Mouse (Mus musculus): Measurements from ENCODE around the gene Acot12.
A peak's percentile ranks its signal among the peaks of the same experiment; 100 is the strongest.
"Not testable (repeated sequence)": the region's sequence is repeated elsewhere in the genome, so short reads cannot be mapped to it uniquely, and the experiment has no call there.

Gene Acot12

DNA sequence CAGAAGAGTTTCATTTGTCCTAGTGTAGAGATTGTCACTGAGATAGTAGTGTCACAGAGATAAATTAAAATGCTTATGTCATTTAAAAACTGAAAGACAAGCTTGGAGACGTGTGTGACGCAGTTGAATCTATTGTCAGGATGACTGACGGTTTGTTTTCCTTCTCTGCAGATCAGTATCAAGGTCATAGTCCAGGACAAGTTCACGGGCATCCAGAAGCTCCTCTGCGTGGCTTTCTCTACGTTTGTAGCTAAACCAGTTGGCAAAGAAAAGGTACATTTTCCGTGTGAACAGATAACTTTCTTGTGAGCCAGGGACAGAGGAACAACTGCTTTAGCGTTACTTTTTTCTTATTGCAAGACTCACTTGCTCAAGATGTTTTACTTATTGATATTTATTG is 18.5 kb downstream of the Acot12 start:
- DNase-seq (ENCODE audit: low read depth, low spot score) = no peak

DNA sequence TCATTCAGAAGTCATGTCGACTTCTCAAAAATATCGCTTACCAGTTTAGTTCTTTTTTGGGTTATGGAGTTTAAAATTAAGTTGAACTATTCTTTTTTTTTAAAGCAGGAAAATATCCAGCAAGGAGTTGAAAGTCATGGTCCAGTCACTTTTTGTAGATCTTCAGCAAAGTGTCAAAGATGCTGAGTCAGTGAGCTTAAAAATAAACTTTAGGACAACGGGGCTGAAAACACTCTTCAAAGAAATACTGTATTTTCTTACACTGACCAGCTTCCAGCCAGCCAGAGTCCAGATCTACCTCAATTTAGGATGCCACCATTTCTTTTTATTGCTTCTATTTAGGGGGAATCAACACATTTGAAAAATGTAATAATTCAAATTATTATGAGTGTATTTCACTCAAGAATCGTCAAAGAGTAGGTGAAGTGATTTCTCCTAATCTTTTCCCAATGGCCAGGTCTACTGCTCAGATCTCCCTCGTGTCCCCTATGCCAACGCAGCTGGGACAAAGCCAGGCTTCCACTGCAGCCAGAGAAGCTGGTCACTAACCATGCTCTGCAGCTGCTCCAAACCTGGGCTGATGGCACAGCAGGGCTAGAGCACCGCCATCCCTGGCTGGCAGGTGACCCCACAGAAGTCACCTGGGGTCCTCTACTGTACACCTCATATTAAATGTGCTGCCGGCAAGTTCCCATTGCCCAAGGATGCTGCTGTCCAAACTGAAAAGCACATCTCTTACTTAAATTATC is 19.2 kb downstream of the Acot12 start:
- DNase-seq (ENCODE audit: low read depth, low spot score) = no peak

DNA sequence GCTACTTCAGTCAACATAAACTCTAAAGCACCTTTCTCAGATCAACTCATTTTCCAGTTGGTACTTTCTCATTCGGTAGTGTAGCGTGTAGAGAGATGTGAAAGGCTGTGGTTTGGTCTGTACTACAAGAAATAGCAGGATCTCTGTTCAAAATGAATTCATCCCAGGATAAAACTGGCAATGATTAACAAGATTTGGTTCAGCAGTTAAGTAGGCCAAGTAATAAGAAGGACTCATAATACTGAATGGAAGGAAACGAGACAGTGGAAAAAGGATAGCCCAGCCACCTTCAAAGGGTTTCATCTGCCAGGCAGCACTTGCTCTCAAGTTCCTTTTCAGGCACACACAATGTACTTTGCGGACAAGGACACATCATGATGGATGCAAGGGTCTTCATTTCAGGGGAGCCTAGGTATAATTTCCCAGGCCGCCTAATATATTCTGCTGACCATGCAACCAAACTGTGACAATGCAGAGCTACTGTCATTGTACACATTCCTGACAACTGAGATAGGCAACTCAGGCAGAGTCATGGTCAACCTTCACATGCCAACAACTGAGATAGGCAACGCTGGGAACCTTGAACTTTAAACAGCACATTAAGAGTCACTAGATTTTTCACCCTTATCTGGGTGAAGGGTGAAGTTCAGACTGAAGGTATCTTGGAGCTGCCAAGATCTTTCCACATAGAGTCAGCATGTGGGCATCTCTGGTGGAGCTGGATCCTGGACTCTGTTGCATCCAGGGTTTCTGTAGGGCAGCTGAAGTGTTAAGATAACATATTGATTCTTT is 20.5 kb downstream of the Acot12 start:
- DNase-seq (ENCODE audit: low read depth, low spot score) = no peak

DNA sequence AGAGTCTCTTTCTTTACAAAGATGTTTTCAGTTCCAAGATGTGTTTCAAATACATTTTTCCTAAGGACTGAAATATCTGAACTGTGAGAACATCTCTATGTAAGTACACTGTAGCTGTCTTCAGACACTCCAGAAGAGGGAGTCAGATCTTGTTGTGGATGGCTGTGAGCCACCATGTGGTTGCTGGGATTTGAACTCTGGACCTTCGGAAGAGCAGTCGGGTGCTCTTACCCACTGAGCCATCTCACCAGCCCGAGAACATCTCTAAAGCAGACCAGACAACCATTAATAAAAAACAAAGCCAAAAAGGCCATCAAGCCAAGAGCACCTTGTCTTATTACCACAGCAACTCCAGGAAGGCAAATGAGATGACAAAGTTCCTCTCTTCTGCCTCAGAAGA is 22.3 kb downstream of the Acot12 start:
- not testable (repeated sequence) for DNase-seq (ENCODE audit: low read depth, low spot score)

DNA sequence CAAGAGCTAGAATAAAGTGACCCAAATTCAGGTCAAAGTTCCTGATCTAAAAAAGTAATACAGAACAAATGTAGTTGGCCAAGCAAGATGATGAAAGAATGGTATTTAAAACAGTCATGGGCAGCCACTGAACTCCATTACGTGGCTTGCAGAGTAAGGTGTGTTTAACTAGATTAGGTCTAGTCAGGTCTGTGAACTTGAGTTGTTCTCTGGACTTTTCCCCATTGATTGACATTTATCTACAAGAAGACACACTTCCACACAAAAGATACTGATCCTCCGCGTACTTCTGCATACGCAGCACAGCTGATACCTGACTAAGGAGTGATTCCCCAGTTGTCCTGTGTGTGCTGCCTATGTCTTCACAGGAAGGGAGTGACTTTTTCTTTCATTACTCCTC is 24.3 kb downstream of the Acot12 start:
- no peak for DNase-seq (ENCODE audit: low read depth, low spot score)

DNA sequence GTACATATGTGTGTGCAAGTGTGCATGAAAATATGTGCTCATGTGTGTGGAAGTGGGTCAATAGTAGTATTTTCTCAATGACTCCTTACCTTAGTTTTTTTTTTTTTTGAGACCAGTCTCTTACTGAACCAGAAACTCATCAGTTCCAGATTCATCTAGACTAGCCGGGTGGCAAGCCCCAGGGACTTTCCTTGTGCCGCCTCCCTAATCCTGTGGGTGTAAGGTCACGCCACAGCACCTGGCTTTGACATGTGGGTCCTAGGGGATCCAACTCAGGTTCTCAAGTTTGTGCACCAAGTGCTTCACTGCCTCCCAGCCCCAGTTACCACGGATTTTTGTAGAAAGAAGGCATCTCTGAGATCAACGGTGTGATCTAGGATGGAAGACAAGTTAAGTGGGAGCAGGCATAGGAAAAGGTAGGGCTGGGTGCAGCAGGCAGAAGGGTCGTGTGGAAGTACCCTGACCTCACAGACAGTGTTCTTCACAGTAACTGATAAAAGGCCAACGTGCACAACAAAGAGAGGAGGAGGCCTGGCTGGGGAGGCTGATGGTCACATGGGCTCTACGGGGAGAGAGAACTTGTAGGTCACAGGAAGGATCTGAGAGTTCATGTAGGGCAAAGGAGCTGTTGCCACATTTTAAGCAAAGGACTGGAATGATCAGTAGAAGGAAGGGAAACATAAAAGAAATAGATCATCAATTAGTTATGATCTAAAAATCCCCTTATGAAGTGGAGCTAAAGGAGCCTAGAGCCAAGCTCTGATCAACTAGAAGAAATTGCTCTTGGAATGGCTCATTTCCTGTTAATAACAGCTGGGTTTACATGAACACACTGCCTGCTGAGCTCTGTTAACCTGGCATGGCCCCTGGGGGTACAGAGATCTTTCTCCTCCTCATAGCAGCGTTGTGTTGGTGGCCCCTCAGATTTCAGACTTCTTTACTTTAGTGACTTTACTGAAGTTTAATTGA is 27.7 kb downstream of the Acot12 start:
- no peak for DNase-seq (ENCODE audit: low read depth, low spot score)

DNA sequence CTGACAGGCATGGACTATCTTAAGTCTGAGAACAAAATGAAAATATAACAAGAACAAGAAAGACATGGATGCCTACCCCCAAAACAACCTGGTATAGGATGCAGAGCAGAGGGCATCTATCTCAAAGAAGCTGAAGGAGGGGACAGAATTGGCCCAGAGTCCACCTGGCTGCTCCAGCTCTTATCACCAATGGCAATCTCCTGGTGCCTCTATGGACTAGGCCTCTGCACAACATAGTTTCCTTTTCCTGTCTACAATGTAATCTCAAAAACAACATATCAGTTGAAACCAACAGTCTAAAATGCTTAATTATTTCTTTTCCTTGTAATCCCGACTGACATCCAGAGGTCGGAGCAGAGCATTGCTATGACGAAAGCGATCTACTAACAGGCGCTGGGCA is 36.8 kb downstream of the Acot12 start:
- no peak for DNase-seq (ENCODE audit: low read depth, low spot score)

DNA sequence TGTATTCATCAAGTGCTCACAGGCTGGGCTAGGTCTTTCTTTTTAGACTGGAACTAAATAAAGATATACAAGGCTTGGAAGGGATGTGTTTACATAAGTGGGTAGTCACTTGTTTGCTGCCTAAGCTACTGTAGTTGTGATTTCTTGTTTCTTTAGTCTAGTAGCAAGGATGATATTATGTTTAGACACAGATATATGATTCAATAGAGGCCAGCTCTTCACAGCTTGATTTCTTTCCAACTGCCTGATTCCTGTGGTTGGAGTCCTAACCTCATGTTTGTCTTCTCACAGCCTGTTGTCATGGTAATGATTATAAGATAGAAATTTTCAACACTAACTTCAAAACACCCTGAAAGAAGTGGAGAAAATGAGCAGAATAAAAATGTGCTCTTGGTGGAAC is 38.6 kb downstream of the Acot12 start:
- peak; percentile 33 for DNase-seq (ENCODE audit: low read depth, low spot score)

DNA sequence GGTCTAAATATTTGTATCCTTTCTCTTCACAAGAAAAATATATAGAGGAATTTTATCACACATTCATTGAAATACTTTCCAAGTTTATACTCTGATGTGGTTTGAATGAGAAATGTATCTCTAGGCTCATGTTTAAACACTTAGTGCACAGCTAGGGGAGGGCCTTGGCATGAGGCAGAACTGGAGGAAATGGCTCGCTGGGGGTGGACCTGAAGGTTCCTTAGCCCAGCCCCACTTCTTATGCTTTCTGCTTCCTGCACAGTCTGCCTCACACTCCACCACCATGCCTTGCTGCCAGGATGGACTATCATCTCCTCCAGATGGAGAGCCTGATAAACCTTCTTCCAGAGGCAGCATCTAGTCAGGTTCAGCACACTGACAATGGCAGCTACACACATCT is 50.7 kb downstream of the Acot12 start:
- DNase-seq (ENCODE audit: low read depth, low spot score) = no peak

DNA sequence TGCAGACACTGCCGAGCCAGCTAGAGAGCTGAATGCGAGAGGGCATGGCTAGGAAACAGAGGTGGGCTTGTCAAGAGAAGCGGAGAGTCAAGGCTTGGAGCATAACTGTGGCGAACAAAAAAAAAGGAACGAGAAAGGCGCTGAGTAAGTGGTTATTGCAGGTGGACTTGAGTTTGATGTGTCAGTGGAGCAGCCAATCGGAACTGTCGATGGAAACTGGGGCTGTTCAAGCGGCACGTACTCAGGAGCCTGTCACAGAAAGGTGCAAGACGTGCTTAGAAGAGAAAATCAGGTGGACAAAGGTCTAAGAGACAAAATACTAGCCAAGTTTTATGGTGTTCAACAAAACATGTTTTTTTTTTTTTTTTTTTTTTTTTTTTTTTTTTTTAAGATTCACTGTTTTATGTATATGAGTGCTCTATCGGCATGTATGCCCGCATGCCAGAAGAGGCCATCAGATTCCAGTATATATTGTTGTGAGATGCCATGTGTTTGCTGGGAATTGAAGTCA is 53.7 kb downstream of the Acot12 start:
- no peak for DNase-seq (ENCODE audit: low read depth, low spot score)

DNA sequence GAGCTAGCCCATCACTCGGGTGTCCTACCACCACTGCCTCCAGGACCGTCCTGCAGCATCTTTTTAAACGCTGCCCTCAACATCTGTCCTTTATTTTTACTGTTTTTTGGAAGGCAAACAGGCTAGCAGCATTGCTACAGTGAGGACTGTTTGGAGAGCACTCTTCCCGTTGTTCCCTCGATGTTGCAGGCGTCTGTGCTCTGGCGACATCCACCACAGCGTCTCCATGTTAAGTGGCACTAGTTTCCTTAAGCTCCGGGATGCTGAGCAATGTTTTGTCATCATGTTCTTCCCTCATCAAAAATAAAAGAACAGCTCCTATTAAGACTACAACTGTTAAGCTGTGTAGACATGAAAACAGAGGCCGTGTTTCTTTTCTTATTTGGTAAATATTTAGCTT is 54.3 kb downstream of the Acot12 start:
- DNase-seq (ENCODE audit: low read depth, low spot score) = no peak

DNA sequence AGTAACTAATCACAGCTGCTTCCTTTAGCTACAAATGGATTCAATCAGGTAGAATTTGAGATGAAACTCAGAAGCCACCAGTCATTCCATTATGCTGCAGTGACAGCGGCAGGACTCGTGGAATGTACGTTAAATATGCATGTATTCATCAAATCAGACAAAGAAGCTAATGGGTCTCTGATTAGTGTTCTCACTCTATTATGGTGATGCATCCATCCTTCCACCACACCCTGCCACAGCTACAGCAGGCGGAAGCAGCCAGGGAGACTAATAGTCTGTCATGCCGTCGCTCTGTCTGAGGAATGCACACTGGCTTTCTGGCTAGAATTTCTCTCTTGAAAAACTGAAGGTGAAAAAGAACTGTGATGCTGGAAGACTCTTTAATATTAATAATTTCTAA is 54.7 kb downstream of the Acot12 start:
- DNase-seq (ENCODE audit: low read depth, low spot score) = no peak

DNA sequence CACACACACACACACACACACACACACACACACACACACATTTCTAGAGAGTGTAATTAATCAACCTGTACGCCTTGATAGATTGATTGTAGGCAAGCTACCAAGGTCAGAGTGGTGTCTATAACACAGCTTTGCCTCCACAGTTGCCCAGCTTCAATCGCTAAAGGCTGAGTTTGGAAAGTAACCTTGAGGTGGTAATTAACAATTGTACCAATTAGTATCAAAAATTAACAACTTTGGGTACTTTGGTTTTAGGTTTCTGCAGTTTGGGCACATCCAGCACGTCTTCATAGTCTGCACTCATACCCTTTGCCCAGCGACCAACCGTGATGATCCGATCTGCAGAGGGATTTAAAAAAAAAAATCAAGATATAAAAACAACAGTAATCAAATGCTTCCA is 55.6 kb downstream of the Acot12 start:
- DNase-seq (ENCODE audit: low read depth, low spot score) = no peak

DNA sequence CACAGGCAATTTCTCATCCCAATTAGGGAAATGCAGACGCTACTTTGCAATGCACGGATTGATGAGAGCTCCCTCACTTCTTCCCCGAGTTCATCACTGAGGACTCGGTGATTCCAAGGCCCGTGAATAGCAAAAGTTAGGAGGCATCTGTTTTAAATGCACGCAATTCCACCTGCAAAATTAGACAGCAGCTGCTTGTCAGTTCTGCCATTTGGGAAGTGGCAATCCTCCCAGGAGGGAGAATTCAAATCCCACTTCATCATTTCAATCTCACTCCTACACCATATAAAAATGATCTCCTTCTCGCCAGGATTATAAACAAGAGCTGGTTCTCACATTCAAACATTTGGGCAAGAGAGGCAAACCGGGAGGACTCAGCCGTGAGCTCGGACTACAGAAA is 56.1 kb downstream of the Acot12 start:
- peak; percentile 49 for DNase-seq (ENCODE audit: low read depth, low spot score)

DNA sequence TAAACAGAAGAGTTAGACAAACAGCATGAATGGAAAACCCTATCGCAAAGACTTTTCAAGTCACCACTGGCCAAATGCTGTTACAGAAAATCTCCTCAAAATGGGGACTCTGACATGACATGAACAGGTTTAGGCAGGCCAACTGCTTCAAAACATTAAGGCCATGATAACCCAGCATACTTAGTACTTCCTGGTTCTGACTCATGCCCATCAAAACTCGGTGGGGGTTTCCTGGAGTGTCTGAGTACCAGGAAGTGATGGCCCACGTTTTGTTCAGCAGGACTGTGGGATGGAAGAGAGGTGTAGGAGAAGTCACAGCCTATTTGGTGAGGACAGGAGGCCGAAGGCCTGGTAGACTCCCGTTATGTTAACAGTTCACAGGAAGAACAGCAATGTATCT is 60.4 kb downstream of the Acot12 start:
- DNase-seq (ENCODE audit: low read depth, low spot score) = no peak

DNA sequence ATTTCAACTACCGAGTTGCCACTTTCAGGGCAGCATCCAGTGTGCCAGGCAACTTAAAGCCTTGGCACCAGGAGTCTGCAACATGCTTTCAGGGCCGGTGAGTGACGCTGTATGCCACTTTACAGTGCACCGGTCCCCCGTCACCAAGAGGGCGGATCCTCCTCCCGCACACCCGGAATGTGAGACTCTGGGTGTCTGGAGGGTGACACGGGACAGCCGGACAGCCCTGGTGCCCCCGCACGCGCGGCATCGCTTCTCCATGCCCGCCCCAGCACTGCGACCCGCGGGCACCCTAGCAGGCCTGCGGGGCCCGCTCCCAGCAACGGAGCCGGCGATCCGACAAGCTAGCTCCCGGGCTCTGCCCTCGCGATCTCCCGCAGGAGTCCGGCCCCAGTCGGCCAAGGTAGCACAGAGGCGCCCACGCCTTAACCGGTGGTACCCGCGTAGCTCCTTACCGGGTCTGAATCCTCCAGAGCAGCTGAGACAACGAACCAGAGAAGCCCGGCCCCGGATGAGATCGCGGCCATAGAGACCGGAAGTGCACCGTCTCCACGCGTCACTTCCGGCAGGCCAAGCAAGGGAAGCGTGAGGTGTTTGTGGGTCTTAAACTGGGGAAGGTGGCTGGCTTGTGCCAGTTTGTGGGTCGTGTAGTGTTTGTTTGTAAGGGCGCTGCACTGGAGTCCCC is 66.0 kb downstream of the Acot12 start, which contains the start of gene Zcchc9:
Gene Zcchc9, minus strand, starts transcription at position 551 of the 685 bp plus-strand sequence.
- peak; percentile 96 for DNase-seq (ENCODE audit: low read depth, low spot score)

DNA sequence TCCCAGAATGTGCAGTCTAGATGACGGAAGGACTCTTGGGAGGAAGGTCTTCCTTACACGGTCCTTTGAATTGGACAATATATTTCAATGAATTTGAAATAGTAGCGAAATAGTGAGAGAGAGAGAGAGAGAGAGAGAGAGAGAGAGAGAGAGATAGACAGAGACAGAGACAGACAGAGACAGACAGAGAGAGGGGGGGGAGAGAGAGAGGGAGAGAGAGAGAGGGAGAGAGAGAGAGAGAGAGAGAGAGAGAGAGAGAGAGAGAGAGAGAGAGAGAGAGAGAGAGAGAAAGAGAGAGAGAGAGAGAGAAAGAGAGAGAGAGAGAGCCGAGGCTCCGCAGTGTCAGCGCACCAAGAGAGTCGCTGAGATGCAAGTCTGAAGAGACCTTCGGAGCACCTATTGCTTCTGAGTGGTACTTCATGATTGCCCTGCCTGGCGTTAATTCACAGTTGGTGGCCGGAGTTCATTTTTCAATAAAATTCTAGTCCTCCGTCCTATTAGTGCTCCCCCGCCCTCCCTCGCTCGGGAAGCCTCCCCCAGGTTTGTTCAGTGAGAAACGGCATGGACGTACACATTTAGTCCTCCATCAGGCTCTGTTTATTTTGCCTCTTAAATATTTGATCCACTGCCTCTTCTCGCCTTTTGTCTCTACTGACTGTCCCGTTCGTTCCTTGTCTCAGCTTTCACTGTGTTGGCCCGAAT is 66.7 kb downstream of the Acot12 start:
- DNase-seq (ENCODE audit: low read depth, low spot score) = peak; percentile 36

DNA sequence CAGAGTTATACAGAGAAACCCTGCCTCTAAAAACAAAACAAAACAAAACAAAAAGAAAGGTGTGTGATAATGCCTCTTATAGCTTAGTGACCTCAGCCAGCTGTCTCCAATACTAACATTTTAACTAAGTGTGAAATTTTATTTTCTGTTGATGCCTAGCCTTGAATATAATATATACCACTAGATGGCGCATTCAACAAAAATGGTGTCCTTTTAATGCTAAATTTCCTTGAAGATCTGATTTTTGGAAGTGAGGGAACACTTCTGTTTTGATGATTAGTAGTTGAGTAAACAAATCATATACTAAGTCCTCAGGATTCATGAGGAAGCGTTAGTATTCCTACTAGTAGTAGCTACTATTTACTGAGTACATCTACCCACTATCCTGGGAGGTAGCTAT is 68.2 kb downstream of the Acot12 start:
- DNase-seq (ENCODE audit: low read depth, low spot score) = peak; percentile 39

DNA sequence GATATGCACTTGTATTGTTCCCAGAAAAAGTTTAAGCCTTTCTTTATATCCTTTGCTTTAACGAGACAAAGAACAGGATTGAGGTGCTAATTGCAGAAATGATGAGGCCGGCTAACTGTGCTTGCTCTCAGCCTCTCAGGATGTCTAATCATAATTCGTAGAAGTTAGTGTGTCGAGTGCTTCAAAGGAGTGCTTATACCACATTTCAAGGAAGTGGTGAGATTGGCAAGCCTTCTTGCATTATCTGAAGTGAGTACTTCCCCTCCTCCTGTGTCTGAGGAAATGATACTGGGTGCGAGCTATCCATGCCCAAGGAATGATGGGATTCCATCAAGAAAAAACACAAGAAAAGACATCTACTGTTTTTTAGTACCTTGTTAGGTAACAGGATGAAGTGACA is 73.4 kb downstream of the Acot12 start:
- DNase-seq (ENCODE audit: low read depth, low spot score) = no peak

DNA sequence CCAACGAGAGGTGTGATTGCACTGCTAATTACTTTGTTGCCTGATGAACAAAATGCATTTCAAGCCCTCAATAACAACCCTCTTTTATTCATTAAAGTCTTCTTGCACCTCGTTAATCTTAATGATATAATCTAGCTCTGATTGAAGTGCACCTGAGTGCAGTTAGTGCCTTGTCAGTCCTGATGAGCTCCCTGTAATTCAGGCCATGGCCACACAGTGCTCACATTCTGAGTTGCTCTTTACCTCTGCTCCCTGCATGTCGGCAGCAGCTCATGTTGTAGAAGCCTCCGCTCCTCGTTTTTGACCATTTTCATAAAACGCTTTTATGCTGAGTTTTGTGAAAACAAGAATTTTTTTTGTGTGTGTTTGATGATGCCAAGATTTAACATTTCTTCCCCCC is 82.4 kb downstream of the Acot12 start:
- peak; percentile 12 for DNase-seq (ENCODE audit: low read depth, low spot score)

Measured in brain, adult 2 months (tissue).